Mouse (Mus musculus): ENCODE measurements around the gene Pgs1. TPM values are rescaled to one million over a fixed set of nuclear protein-coding genes. Genes with fewer than 3 reads are reported as not detected.
A peak's percentile ranks its signal among the peaks of the same experiment; 100 is the strongest.

Pgs1 gene
- polyA plus RNA-seq, 1 experiment, result 31.2 TPM

GRCm38 (mm10) chr11:118003176-118003575 is 17.1 kb downstream of the Pgs1 start:
- DNase-seq (ENCODE audit: low spot score), result no peak

- no peak for DNase-seq (ENCODE audit: low spot score)
These were observed 17.6 kb downstream of the Pgs1 start for GRCm38 (mm10) chr11:118003718-118004117.

- DNase-seq (ENCODE audit: low spot score), result no peak
These were observed 18.1 kb downstream of the Pgs1 start for GRCm38 (mm10) chr11:118004217-118004616.

GRCm38 (mm10) chr11:118007460-118008143 is 21.5 kb downstream of the Pgs1 start:
- DNase-seq (ENCODE audit: low spot score), result no peak

- DNase-seq (ENCODE audit: low spot score), result no peak
These were observed 22.2 kb downstream of the Pgs1 start for GRCm38 (mm10) chr11:118008144-118008805.

GRCm38 (mm10) chr11:118008843-118009242 is 22.8 kb downstream of the Pgs1 start:
- DNase-seq (ENCODE audit: low spot score), result no peak

GRCm38 (mm10) chr11:118009865-118010571 is 23.9 kb downstream of the Pgs1 start:
- no peak for DNase-seq (ENCODE audit: low spot score)

- DNase-seq (ENCODE audit: low spot score), result no peak
These were observed 26.5 kb downstream of the Pgs1 start for GRCm38 (mm10) chr11:118012595-118012994.

GRCm38 (mm10) chr11:118013339-118013738 is 27.2 kb downstream of the Pgs1 start:
- DNase-seq (ENCODE audit: low spot score), result no peak

GRCm38 (mm10) chr11:118014391-118014995 is 28.4 kb downstream of the Pgs1 start:
- DNase-seq (ENCODE audit: low spot score), result no peak

GRCm38 (mm10) chr11:118015381-118016145 is 29.5 kb downstream of the Pgs1 start:
- DNase-seq (ENCODE audit: low spot score), result no peak

- DNase-seq (ENCODE audit: low spot score), result no peak
These were observed 32.2 kb downstream of the Pgs1 start for GRCm38 (mm10) chr11:118018328-118018727.

GRCm38 (mm10) chr11:118021806-118022205 is 35.7 kb downstream of the Pgs1 start:
- DNase-seq (ENCODE audit: low spot score), result peak; percentile 56

GRCm38 (mm10) chr11:118023475-118023874 is 37.4 kb downstream of the Pgs1 start:
- no peak for DNase-seq (ENCODE audit: low spot score)

- DNase-seq (ENCODE audit: low spot score), result no peak
These were observed 38.0 kb downstream of the Pgs1 start for GRCm38 (mm10) chr11:118024111-118024510.

- DNase-seq (ENCODE audit: low spot score), result no peak
These were observed 43.1 kb downstream of the Pgs1 start for GRCm38 (mm10) chr11:118029170-118029569.

GRCm38 (mm10) chr11:118031134-118031533 is 45.0 kb downstream of the Pgs1 start:
- DNase-seq (ENCODE audit: low spot score), result no peak

- DNase-seq (ENCODE audit: low spot score), result no peak
These were observed 48.3 kb downstream of the Pgs1 start for GRCm38 (mm10) chr11:118034395-118034794.

GRCm38 (mm10) chr11:118035068-118035467 is 49.0 kb downstream of the Pgs1 start:
- no peak for DNase-seq (ENCODE audit: low spot score)

- DNase-seq (ENCODE audit: low spot score), result no peak
These were observed 56.7 kb downstream of the Pgs1 start for GRCm38 (mm10) chr11:118042791-118043190.

GRCm38 (mm10) chr11:118043293-118043907 is 57.3 kb downstream of the Pgs1 start:
- DNase-seq (ENCODE audit: low spot score), result no peak

Measured in urinary bladder, adult 2 months (tissue).